Mouse (Mus musculus): Measurements from ENCODE around the gene Frs2. TPM values are rescaled to one million over a fixed set of nuclear protein-coding genes. Genes with fewer than 3 reads are reported as not detected.
A peak's percentile ranks its signal among the peaks of the same experiment; 100 is the strongest.

Gene Frs2
- polyA plus RNA-seq, 1 experiment from 2014 or later, result 23.6 TPM

- WGBS, result 67% methylated on average over 11 of the region's 11 CpGs
- H3K4me3 ChIP-seq (replicated peaks), result no peak overlapping the region
- no peak overlapping the region for H3K4me2 ChIP-seq
- ATAC-seq (ENCODE audit: low FRiP score), result no peak
- H3K9ac ChIP-seq, result no peak overlapping the region
- H3K36me3 ChIP-seq (replicated peaks), result no peaks in the 10 kb centered on the region
- H3K9me3 ChIP-seq, result no peaks in the 10 kb centered on the region
- no peaks in the 10 kb centered on the region for H3K4me1 ChIP-seq
- H3K27ac ChIP-seq, result no peak overlapping the region
- H3K27me3 ChIP-seq, result no peaks in the 10 kb centered on the region
These were observed 14.3 kb upstream of the Frs2 start for GRCm38 (mm10) chr10:117162662-117163061.

- ATAC-seq (ENCODE audit: low FRiP score), result no peak
- 83% methylated on average over 11 of the region's 11 CpGs for WGBS
- Histone ChIP-seq H3K4me2 (no peak overlapping the region), H3K9ac (no peak overlapping the region), H3K4me1 (no peaks in the 10 kb centered on the region), H3K27ac (no peak overlapping the region), H3K4me3 (replicated peaks) (no peak overlapping the region), H3K9me3 (no peaks in the 10 kb centered on the region), H3K27me3 (no peaks in the 10 kb centered on the region), H3K36me3 (replicated peaks) (no peaks in the 10 kb centered on the region)
These were observed 11.8 kb upstream of the Frs2 start for GRCm38 (mm10) chr10:117160099-117160498.

- 2% methylated on average over 7 of the region's 7 CpGs for WGBS
- Histone ChIP-seq H3K9me3 (no peaks in the 10 kb centered on the region), H3K27ac (no peak overlapping the region), H3K4me2 (peak overlapping the region; percentile 21; the same call in 1 of the 2 replicates), H3K36me3 (replicated peaks) (no peaks in the 10 kb centered on the region), H3K4me3 (replicated peaks) (no peak overlapping the region), H3K4me1 (peaks cover 28% of the 10 kb centered on the region), H3K27me3 (peaks cover 31% of the 10 kb centered on the region), H3K9ac (no peak overlapping the region)
- no peak for ATAC-seq (ENCODE audit: low FRiP score)
These were observed 3.9 kb upstream of the Frs2 start for GRCm38 (mm10) chr10:117152247-117152646.

DNA sequence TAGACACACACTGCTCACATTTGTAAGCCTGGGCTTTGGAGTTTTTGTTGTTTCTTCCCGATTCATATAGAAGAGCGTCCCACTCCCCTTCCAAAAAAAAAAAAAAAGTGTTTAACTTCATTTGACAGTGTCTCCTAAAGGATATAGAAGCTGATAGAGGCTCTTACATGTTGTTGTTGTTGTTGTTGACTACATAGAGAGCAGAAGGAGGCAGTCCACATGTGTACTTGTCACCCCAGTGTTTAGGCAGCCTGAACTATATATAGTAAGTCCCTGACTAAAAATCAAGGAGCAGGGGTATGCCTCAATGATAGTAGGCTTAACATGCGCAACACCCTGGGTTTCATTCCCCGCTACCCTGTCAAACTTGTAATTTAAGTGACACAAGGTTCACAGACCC, 3.3 kb upstream of the Frs2 start:
- H3K4me3 ChIP-seq (replicated peaks), result no peak overlapping the region
- H3K36me3 ChIP-seq (replicated peaks), result no peaks in the 10 kb centered on the region
- no peak for ATAC-seq (ENCODE audit: low FRiP score)
- H3K4me2 ChIP-seq, result no peak overlapping the region
- no peaks in the 10 kb centered on the region for H3K9me3 ChIP-seq
- no peak overlapping the region for H3K9ac ChIP-seq
- peaks cover 31% of the 10 kb centered on the region for H3K27me3 ChIP-seq
- no peak overlapping the region for H3K27ac ChIP-seq
- WGBS, result 27% methylated on average over 4 of the region's 4 CpGs
- H3K4me1 ChIP-seq, result peaks cover 30% of the 10 kb centered on the region

GRCm38 (mm10) chr10:117151241-117151640, 2.9 kb upstream of the Frs2 start:
- Histone ChIP-seq H3K4me3 (replicated peaks) (no peak overlapping the region), H3K27me3 (peaks cover 31% of the 10 kb centered on the region), H3K9ac (no peak overlapping the region), H3K27ac (no peak overlapping the region), H3K36me3 (replicated peaks) (no peaks in the 10 kb centered on the region), H3K9me3 (no peaks in the 10 kb centered on the region), H3K4me1 (peaks cover 34% of the 10 kb centered on the region), H3K4me2 (no peak overlapping the region)
- WGBS, result 6% methylated on average over 11 of the region's 11 CpGs
- no peak for ATAC-seq (ENCODE audit: low FRiP score)

GRCm38 (mm10) chr10:117150764-117151163, 2.4 kb upstream of the Frs2 start:
- Histone ChIP-seq H3K9me3 (no peaks in the 10 kb centered on the region), H3K27ac (no peak overlapping the region), H3K4me2 (no peak overlapping the region), H3K9ac (no peak overlapping the region), H3K4me3 (replicated peaks) (no peak overlapping the region), H3K36me3 (replicated peaks) (no peaks in the 10 kb centered on the region), H3K27me3 (peaks cover 31% of the 10 kb centered on the region), H3K4me1 (peaks cover 35% of the 10 kb centered on the region)
- 17% methylated on average over 10 of the region's 10 CpGs for WGBS
- ATAC-seq (ENCODE audit: low FRiP score), result no peak

GRCm38 (mm10) chr10:117149942-117150617, 1.7 kb upstream of the Frs2 start:
- Histone ChIP-seq H3K4me1 (peaks cover 38% of the 10 kb centered on the region), H3K36me3 (replicated peaks) (no peaks in the 10 kb centered on the region), H3K27ac (no peak overlapping the region), H3K9me3 (no peaks in the 10 kb centered on the region), H3K27me3 (peaks cover 31% of the 10 kb centered on the region), H3K4me2 (peak overlapping the region; percentile 56), H3K9ac (peak overlapping the region; percentile 38; the same call in 1 of the 2 replicates), H3K4me3 (replicated peaks) (peak overlapping the region; percentile 34)
- whole genome bisulfite sequencing, result under 1% methylated on average over 23 of the region's 23 CpGs
- ATAC-seq (ENCODE audit: low FRiP score), result no peak

GRCm38 (mm10) chr10:117149241-117149640, 907 bp upstream of the Frs2 start:
- ATAC-seq (ENCODE audit: low FRiP score), result no peak
- peaks cover 38% of the 10 kb centered on the region for H3K4me1 ChIP-seq
- 17% methylated on average over 7 of the region's 7 CpGs for WGBS
- H3K4me3 ChIP-seq (replicated peaks), result peak overlapping the region; percentile 98
- H3K9ac ChIP-seq, result no peak overlapping the region; the same call in 1 of the 2 replicates
- no peak overlapping the region for H3K27ac ChIP-seq
- H3K36me3 ChIP-seq (replicated peaks), result no peaks in the 10 kb centered on the region
- peak overlapping the region; percentile 82 for H3K4me2 ChIP-seq
- peaks cover 31% of the 10 kb centered on the region for H3K27me3 ChIP-seq
- no peaks in the 10 kb centered on the region for H3K9me3 ChIP-seq

DNA sequence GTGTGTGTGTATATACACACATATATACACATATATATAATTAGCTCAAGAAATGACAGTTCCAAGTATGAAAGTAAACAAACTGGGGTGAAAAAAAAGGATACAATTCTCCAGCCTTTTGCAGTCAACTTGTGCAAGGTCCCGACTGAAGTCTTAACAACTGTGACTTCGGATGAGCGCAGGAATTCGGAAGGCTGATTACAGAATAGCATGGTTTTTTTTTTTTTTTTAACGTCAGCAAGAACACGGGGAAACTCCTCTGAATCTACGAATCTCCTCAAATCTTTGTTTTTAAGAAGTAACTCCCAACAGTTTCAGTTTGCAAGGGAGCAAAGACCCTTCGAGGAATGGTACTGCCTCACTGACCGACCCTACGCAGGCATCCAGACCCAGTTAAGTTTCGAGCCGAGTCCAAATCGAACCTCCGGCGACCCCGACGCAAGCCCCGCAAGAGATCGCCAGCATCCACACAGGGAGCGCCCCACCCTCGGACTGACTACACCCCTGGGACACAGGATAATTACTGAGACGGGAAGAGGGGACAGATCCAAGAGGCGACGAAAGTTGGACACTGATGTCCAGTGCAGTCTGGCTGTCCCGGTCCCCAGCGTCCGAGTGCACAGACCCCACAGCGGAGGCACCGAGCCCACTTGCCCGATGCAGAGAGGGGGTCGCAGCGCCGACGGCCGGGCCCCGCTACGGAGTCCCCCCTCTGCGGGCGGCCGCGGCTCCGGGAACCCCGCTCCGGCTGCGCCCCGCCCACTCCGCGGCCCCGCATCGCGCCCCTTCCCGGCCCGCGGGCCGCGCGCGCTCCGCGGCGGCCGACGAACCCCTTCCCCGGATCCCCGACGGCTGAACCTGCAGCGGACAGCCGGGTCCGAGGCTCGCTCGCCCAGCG, 622 bp downstream of the Frs2 start:
- Histone ChIP-seq H3K27me3 (peaks cover 27% of the 10 kb centered on the region), H3K4me2 (peak overlapping the region; percentile 82), H3K4me1 (peaks cover 38% of the 10 kb centered on the region), H3K36me3 (replicated peaks) (no peaks in the 10 kb centered on the region), H3K27ac (peak overlapping the region; percentile 88), H3K9me3 (no peaks in the 10 kb centered on the region), H3K9ac (peak overlapping the region; percentile 95), H3K4me3 (replicated peaks) (peak overlapping the region; percentile 98)
- WGBS, result under 1% methylated on average over 63 of the region's 72 CpGs
- ATAC-seq (ENCODE audit: low FRiP score), result peak; percentile 63

GRCm38 (mm10) chr10:117146421-117146820, 1.9 kb downstream of the Frs2 start:
- H3K27me3 ChIP-seq, result peaks cover 20% of the 10 kb centered on the region
- no peak overlapping the region for H3K9ac ChIP-seq
- 76% methylated on average over 9 of the region's 9 CpGs for WGBS

GRCm38 (mm10) chr10:117145546-117146265, 2.6 kb downstream of the Frs2 start:
- whole genome bisulfite sequencing, result 89% methylated on average over 8 of the region's 8 CpGs
- Histone ChIP-seq H3K4me1 (peaks cover 28% of the 10 kb centered on the region), H3K27ac (no peak overlapping the region), H3K27me3 (peaks cover 16% of the 10 kb centered on the region), H3K9me3 (no peaks in the 10 kb centered on the region), H3K4me2 (no peak overlapping the region), H3K36me3 (replicated peaks) (no peaks in the 10 kb centered on the region), H3K9ac (no peak overlapping the region), H3K4me3 (replicated peaks) (no peak overlapping the region)
- ATAC-seq (ENCODE audit: low FRiP score), result no peak

More at GRCm38 (mm10) chr10:117146421-117146820, 1.9 kb downstream of the Frs2 start:
- H3K4me1 ChIP-seq, result peaks cover 31% of the 10 kb centered on the region
- peak overlapping the region; percentile 3; the same call in 1 of the 2 replicates for H3K4me2 ChIP-seq
- H3K36me3 ChIP-seq (replicated peaks), result no peaks in the 10 kb centered on the region
- H3K9me3 ChIP-seq, result no peaks in the 10 kb centered on the region
- no peak overlapping the region for H3K27ac ChIP-seq
- ATAC-seq (ENCODE audit: low FRiP score), result no peak
- no peak overlapping the region for H3K4me3 ChIP-seq (replicated peaks)

DNA sequence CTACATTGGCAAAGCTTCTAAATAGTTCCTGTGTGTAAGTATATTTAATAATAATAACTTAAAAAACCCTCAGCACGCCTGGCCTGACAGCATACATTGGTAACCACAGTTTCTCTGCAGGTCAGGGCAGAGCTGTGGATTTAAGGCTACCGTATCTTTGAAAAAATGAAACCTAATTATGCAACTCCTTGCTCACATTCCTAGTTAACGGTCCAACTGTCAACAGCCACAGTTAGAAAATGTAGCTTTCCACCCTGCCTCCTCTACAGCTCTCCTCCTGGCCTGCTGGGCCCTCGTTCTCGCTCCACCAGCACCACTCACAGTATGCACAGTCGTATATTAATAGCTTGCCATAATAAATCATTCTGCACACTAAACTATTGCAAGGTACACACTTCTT, 3.7 kb downstream of the Frs2 start:
- Histone ChIP-seq H3K4me2 (no peak overlapping the region), H3K27me3 (peaks cover 6% of the 10 kb centered on the region; the same call in 1 of the 2 replicates), H3K4me3 (replicated peaks) (no peak overlapping the region), H3K9ac (no peak overlapping the region), H3K27ac (no peak overlapping the region), H3K36me3 (replicated peaks) (no peaks in the 10 kb centered on the region), H3K9me3 (no peaks in the 10 kb centered on the region), H3K4me1 (peaks cover 21% of the 10 kb centered on the region)
- ATAC-seq (ENCODE audit: low FRiP score), result no peak
- 87% methylated on average over 6 of the region's 6 CpGs for WGBS
